Mouse (Mus musculus) lung, postnatal 0 days (tissue): ENCODE measurements around the gene Sdf2l1. TPM values are rescaled to one million over a fixed set of nuclear protein-coding genes. Genes with fewer than 3 reads are reported as not detected.

Source experiments
- ATAC-seq: fragments of 200-750 bp; cut with Nextera tagmentation; 2 replicates; pipeline ENCODE4 v1.8.0; 2017; ENCODE audit warnings: moderate library complexity
- DNase-seq: peaks from one replicate; pipeline ENCODE4 v3.0.0-alpha.2; 2016; ENCODE audit warnings: low spot score
- H3K27ac ChIP-seq: fragments of 300-500 bp; sonication (generic); 2 replicates; pipeline ENCODE4 v1.5.1; 2014; ENCODE audit warnings: antibody characterized with exemption, mild to moderate bottlenecking, low read length, mixed read lengths
- H3K27me3 ChIP-seq: fragments of 300-500 bp; sonication (generic); replicated peaks from 2 replicates; pipeline ENCODE4 v1.6.1; 2014; ENCODE audit warnings: low read length, mixed read lengths; ENCODE audit not compliant: insufficient read depth
- H3K36me3 ChIP-seq: fragments of 300-500 bp; sonication (generic); 2 replicates; pipeline ENCODE4 v1.6.1; 2014; ENCODE audit warnings: low read length, mixed read lengths; ENCODE audit not compliant: insufficient read depth
- H3K4me1 ChIP-seq: fragments of 300-500 bp; sonication (generic); 2 replicates; pipeline ENCODE4 v1.6.1; 2014; ENCODE audit warnings: antibody characterized with exemption, low read depth, low read length, mixed read lengths; ENCODE audit not compliant: insufficient read depth
- H3K4me2 ChIP-seq: fragments of 300-500 bp; sonication (generic); replicated peaks from 2 replicates; pipeline ENCODE4 v1.6.1; 2014; ENCODE audit warnings: low read depth, mild to moderate bottlenecking, low read length, moderate library complexity, mixed read lengths
- H3K4me3 ChIP-seq: fragments of 300-500 bp; sonication (generic); 2 replicates; pipeline ENCODE4 v1.5.1; 2014; ENCODE audit warnings: low read depth, low read length
- H3K9ac ChIP-seq: fragments of 300-500 bp; sonication (generic); replicated peaks from 2 replicates; pipeline ENCODE4 v1.6.1; 2014; ENCODE audit warnings: low read depth, mild to moderate bottlenecking
- H3K9me3 ChIP-seq: fragments of 300-500 bp; sonication (generic); 2 replicates; pipeline ENCODE4 v1.6.1; 2016; ENCODE audit warnings: low read length, mixed read lengths
- CTCF ChIP-seq: IDR thresholded peaks from 2 replicates; pipeline ENCODE4 v1.5.1; 2016; ENCODE audit warnings: antibody characterized with exemption, mild to moderate bottlenecking
- EP300 ChIP-seq: IDR thresholded peaks from 2 replicates; pipeline ENCODE4 v1.6.1; 2016; ENCODE audit warnings: antibody characterized with exemption, mild to moderate bottlenecking, control low read depth
- WGBS: fragments of 180-500 bp; shearing (Covaris S2); extraction: QIAGEN DNeasy Blood & Tissue Kit; methylation state at CpG from one replicate; pipeline ENCODE4 v1.1.7; 2014; 5-methylcytosine and 5-hydroxymethylcytosine counted together
- microRNA counts: library from miRNA; unstranded; fragments of <30 nt; microRNA quantifications from one replicate; lab custom pipeline; 2015
- microRNA-seq: library from miRNA; unstranded; fragments of <30 nt; microRNA quantifications from one replicate; pipeline ENCODE4, GENCODE M21; 2016
- polyA plus RNA-seq: library from polyadenylated mRNA; unstranded; fragments of >200 nt; fragmentation: Nextera tagmentation; extraction: Ambion mirVana; gene quantifications from 2 replicates; pipeline ENCODE4 v1.2.1, GENCODE M21; 2015

The Sdf2l1 gene
- polyA plus RNA-seq, 1 experiment from 2014 or later: 20.6 TPM

GRCm38 (mm10) chr16:17086241-17086640 lies 45.9 kb downstream of the Sdf2l1 start:
- no peaks in the 10 kb centered on the region for H3K27me3 ChIP-seq
- ATAC-seq: no peak
- H3K4me1 ChIP-seq: no peaks in the 10 kb centered on the region
- TF ChIP-seq CTCF (no peak), EP300 (no peak)
- no peak overlapping the region for H3K4me3 ChIP-seq
- no peak overlapping the region for H3K4me2 ChIP-seq
- H3K9me3 ChIP-seq: no peaks in the 10 kb centered on the region
- no peak for DNase-seq
- no peak overlapping the region for H3K9ac ChIP-seq
- H3K36me3 ChIP-seq: peaks cover 33% of the 10 kb centered on the region
- H3K27ac ChIP-seq: peak overlapping the region; percentile 49
- WGBS: 69% methylated on average over 3 of the region's 3 CpGs

DNA sequence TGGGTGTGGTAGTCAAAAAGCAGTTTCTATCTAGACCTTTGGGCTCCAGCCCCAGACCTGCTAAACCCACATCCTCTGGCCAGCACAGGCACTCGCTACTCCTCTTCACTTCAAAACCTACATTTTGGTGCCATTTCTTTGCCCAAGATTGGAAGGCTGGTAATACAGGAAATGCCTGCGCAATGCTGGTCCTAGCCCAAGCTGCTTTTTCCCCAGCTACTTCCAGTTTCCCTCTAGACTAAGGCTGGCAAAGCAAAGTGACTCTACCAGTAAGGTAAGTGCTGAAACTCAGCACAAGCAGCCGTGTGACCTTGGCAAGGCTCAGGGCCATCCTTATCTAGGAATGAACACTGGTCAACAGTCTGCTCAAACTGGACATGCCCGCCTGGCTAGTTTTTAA lies 46.5 kb downstream of the Sdf2l1 start:
- peak; percentile 52 for DNase-seq
- H3K27ac ChIP-seq: peak overlapping the region; percentile 49
- H3K9me3 ChIP-seq: no peaks in the 10 kb centered on the region
- H3K4me2 ChIP-seq: no peak overlapping the region
- peaks cover 29% of the 10 kb centered on the region for H3K36me3 ChIP-seq
- TF ChIP-seq CTCF (no peak), EP300 (no peak)
- 64% methylated on average over 4 of the region's 4 CpGs for WGBS
- H3K9ac ChIP-seq: no peak overlapping the region
- ATAC-seq: peak; percentile 68
- H3K27me3 ChIP-seq: no peaks in the 10 kb centered on the region
- no peaks in the 10 kb centered on the region for H3K4me1 ChIP-seq
- no peak overlapping the region for H3K4me3 ChIP-seq

GRCm38 (mm10) chr16:17082121-17082792 lies 49.9 kb downstream of the Sdf2l1 start:
- H3K36me3 ChIP-seq: 0 out of 2 replicates have a peak, but pooled peaks cover 11% of the 10 kb centered on the region
- DNase-seq: peak; percentile 64
- H3K4me2 ChIP-seq: no peak overlapping the region
- H3K4me3 ChIP-seq: no peak overlapping the region
- no peaks in the 10 kb centered on the region for H3K27me3 ChIP-seq
- H3K4me1 ChIP-seq: no peaks in the 10 kb centered on the region
- WGBS: 67% methylated on average over 6 of the region's 6 CpGs
- no peak overlapping the region for H3K9ac ChIP-seq
- TF ChIP-seq CTCF: no peak
- TF ChIP-seq EP300: peak; percentile 44; the same call in 1 of the 2 replicates
- ATAC-seq: peak; percentile 51
- no peaks in the 10 kb centered on the region for H3K9me3 ChIP-seq
- H3K27ac ChIP-seq: no peak overlapping the region

MicroRNAs within 50 kb of the gene (microRNA counts, 519-probe panel; counts per million panel counts)
- microRNA mmu-miR-130b (lab: Ali Mortazavi, UCI) (4,984 counts per million, percentile 57 among the panel's probes with 10 or more counts), microRNA mmu-miR-301b (lab: Ali Mortazavi, UCI) (1,075 counts per million, percentile 0 among the panel's probes with 10 or more counts)

Small RNA genes within 50 kb of the gene (microRNA-seq; reads per million reads assigned to microRNA genes)
- gene Mir130b: 1,968 reads per million, percentile 82 among the genes with 10 or more reads in this experiment
- 31.3 reads per million, percentile 35 among the genes with 10 or more reads in this experiment for gene Mir301b

Other genes with a start within 250 kb of the Sdf2l1 start
- 24.9 and 26.8 TPM in 2 replicates for gene Ppm1f, start 235.9 kb downstream of the Sdf2l1 start, polyA plus RNA-seq
- gene Mapk1, start 149.0 kb downstream of the Sdf2l1 start, polyA plus RNA-seq: 110 and 117 TPM in 2 replicates
- 10.6 and 15.1 TPM in 2 replicates for gene Ypel1, start 62.7 kb downstream of the Sdf2l1 start, polyA plus RNA-seq
- 82.2 and 91.4 TPM in 2 replicates for gene Ppil2, start 21.1 kb downstream of the Sdf2l1 start, polyA plus RNA-seq
- gene 2610318N02Rik, start 7.2 kb downstream of the Sdf2l1 start, polyA plus RNA-seq: 0.90 and 1.3 TPM in 2 replicates
- 1.6 TPM in 2 replicates for gene Ydjc, start 12.2 kb upstream of the Sdf2l1 start, polyA plus RNA-seq
- 0.08 and 0.13 TPM in 2 replicates for gene Ccdc116, start 14.8 kb upstream of the Sdf2l1 start, polyA plus RNA-seq
- gene Ube2l3, start 70.3 kb upstream of the Sdf2l1 start, polyA plus RNA-seq: 197 and 200 TPM in 2 replicates
- gene Rimbp3, start 76.2 kb upstream of the Sdf2l1 start, polyA plus RNA-seq: 0.07 TPM in 1 of 2 replicates, not detected in the other
- gene Hic2, start 101.2 kb upstream of the Sdf2l1 start, polyA plus RNA-seq: 2.0 and 2.2 TPM in 2 replicates
- gene Tmem191c, start 143.7 kb upstream of the Sdf2l1 start, polyA plus RNA-seq: 7.1 and 7.7 TPM in 2 replicates
- 1.2 and 2.1 TPM in 2 replicates for gene Serpind1, start 199.0 kb upstream of the Sdf2l1 start, polyA plus RNA-seq